Mouse (Mus musculus): Measurements from ENCODE around the gene Cpe. TPM values are rescaled to one million over a fixed set of nuclear protein-coding genes. Genes with fewer than 3 reads are reported as not detected.
"Not testable (repeated sequence)": the region's sequence is repeated elsewhere in the genome, so short reads cannot be mapped to it uniquely, and the experiment has no call there.

Cpe gene
- total RNA-seq, 4 experiments from 2014 or later: 257 to 289 (median 273) TPM

DNA sequence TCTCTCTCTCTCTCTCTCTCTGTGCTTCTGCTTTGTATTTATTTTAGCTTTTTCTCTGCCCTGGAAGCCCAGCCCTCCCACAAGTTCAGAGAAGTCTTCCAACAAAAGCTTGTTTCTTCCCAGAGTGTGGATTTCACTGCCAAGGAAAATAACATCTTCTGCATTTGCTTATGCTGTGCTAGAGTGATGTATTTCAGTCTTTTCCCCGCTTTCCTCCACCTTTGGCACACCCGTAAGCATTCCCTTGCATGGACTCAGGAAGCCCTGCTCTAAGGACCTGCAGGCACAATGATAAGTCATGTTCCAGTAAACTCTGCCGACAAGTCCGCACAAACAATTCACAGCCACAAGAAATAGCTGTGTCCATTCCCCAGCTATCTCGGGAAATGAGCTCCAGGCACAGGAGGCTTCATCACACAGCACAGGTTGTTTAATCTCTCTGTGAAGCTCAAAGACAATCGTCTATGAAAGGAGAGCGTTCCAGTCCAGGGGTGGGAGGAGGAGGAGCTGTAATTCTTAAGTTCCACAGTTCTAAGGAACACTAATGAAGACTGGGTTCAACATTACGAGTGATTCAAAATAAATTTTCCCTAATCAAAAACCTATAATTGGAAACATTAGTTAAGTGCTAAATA lies 17.8 kb downstream of the Cpe start:
- DNase-seq (ENCODE audit: low spot score): no peak

DNA sequence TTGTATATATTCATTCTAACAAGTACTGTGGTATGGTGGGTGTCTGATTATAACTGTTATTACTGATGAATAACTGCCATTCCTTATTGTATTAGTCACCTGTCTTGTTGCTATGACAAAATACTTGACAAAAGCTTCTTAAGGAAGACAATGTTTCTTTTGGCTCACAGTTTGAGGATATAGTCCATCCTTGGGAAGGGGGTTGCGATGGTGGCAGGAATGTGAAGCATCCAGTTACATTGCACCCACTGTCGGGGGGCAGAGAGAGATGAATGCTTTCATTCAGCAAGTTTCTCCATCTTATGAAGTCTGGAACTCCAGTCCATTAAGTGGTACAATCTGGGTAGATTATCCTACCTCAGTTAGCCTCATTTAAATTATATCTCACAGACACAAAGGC lies 19.9 kb downstream of the Cpe start:
- no peak for DNase-seq (ENCODE audit: low spot score)

DNA sequence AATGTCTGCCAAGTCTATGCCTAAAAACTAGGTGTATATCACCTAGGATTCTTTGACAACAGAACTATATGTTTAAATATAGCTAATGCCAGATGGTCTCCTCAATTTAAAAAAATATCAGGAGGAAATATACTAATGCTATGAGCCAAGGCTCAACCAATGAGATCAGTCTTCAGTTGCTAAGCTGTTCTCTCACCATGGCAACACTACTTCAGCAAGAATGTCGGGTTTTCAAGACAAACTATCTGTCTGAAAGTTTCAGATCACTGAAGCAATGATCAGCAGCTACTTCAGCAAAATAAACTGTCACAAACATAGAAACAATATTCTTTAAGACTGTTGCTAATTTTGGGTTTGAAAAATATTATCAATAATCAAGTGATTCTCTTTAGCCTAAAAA lies 20.9 kb downstream of the Cpe start:
- DNase-seq (ENCODE audit: low spot score): no peak

DNA sequence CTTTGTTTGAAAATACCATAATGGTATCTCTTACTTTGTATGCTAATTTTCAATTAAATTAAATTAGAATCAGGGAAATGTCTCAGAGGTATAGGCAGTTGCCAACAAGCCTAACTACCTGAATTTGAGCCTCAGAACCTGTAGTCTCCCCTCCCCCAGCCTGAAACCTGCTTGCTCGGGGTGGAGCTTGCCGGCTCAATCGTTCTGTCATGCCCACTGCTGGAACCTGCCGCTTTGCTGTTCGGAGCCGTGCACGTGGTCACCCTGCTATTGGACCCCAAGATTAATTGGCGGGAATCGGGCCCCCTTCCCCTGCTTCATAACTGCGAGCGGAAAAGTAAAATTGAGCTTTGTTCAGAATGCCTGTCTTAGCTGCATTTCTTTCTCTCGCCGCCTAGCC lies 26.5 kb downstream of the Cpe start:
- not testable (repeated sequence) for DNase-seq (ENCODE audit: low spot score)

DNA sequence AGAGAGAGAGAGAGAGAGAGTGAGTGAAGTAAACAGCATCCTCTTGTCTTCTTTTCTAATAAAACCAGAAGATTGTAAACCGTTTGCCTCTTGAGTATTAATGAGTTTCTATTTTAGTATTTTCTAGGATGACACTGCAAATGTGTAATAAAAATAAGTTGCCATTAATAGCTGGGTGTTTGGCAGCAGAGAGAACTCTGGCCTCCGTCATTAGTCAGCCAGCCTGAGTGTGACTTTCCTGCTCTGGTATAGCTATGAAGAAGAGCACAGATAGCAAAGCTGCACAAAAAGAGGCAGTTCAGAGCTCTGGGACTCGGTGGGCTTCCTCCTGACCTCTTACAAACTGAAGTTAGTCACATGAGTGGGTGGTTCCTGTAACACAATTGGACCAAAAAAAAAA lies 27.3 kb downstream of the Cpe start:
- DNase-seq (ENCODE audit: low spot score): peak; percentile 48

DNA sequence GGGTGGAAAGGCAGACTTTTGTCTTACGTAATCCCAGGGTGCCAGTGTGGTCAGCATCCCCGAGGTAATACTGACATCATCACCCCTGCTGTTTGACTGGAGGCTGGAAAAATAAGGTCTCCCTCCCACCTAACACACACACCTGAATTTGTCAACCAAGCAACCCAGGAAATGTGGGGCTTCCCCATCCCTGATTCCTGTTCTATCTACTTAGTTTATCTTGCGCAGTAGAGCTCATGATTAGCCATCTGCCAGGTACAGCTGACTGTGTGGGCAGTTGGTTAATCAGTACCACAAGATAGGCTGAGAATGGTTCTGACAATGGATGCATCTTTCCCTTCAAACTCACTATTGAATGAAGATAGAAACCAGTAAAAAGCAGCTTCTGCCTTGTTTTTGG lies 28.0 kb downstream of the Cpe start:
- no peak for DNase-seq (ENCODE audit: low spot score)

DNA sequence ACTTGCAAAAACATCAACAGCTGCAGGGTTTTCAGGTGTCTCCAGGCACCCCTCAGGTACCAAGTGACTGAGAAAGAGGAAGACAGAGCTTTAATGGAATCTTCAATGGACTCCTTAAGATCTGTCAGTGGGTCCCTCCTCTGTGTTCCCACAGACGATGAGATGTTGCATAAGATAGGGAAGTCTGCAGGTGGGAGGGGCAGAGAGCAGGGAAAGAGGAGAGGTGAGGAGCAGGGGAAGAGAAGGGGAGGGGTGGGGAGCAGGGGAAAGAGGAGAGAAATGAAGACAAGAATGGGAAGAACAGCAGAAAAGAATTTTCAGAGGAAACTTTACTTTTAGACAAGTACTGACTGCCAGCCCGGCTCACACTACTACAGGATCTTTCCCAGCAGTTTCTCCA lies 28.5 kb downstream of the Cpe start:
- no peak for DNase-seq (ENCODE audit: low spot score)

DNA sequence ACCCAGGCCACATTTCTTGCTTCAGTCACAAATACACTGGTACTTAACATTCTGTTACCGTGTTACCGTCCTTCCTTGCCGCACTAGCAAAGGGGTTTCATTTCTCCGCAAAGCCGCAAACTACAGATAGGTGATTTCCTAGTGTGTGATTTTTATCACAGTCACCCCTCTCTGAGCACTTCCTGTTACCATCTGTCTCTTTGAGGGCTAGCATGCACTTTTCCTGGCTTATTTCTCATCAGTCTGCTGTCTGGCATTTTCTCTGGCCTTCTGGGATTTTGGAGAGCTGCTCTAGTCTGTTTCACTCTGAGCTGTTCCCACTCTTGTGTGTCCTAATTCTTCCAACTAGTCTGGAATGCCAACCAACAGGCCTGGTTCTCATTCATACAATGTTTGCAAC lies 33.8 kb downstream of the Cpe start:
- DNase-seq (ENCODE audit: low spot score): no peak

DNA sequence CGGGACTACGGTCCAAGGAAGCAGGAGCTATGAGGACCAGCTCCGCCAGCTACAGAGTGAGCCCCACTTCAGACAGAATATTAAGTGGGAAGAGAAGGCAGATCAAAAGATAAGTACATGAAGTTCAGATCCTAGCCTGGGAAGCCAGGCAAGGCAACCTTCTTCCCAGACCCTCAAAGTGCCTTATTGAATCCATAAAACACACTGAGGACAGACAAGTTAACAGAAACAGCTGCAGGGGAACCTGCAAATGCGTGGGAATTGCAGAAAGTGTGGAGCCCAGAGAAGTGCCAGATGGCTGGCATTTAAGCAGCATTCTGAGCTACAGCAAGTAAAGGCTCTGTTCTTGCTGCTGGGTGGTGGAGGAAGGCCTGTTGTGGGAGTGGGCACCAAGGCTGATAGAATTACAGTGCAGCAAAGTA lies 34.9 kb downstream of the Cpe start:
- DNase-seq (ENCODE audit: low spot score): no peak

DNA sequence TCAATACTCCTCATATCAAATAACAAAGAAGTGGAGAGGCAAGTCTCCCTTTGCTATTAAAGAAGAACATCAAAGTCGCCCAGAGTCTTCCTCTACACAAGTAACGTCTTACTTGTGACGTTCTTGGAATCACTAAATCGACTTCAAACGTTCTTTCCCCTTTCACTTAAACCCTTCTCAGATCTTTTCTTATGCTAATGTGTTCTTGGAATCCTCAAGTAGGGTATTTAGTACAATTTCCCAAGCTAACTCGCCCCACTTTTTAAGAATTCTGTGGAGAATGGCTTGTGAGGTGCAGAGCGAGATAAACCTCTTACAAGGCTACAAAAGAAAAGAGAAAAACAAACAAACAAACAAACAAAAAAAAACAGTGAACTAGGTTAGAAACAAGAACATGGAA lies 35.3 kb downstream of the Cpe start:
- DNase-seq (ENCODE audit: low spot score): no peak

DNA sequence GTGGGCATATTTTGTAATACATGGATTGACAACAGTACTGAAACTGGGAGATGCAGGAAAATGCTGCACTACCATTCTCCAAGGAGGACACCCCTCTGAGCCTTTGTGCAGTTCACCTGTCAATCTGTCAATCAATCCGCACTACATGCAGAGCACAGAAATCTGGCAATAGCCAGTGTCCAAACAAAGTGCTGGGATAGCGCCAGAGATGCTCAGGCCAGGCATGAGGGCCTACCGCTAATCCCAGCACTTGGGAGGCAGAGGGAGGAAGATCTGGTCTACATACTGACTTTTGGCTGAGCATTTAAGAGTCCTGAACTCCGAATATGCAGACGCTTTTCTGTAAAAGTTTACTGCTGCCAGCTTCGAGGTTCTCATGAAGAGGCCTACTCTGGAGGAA lies 37.0 kb downstream of the Cpe start:
- no peak for DNase-seq (ENCODE audit: low spot score)

DNA sequence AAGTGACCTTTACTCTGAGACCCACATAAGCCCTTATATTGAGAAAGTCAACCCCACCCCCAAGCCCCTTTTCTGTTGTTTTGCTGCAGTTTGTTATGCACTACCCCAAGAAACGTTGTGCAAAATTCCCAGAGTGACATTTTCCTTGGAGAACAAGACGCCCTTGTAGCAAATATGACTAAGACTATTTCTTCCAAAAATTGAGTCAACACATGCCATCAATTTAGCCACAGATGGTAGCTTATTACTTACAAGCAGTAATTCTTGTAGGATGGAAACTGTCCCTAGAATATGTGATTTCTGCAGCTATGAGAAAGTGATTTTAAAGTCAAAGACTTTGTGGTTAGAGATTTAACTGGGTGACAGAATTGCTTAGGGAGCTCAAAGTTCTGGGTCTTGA lies 37.8 kb downstream of the Cpe start:
- DNase-seq (ENCODE audit: low spot score): no peak

DNA sequence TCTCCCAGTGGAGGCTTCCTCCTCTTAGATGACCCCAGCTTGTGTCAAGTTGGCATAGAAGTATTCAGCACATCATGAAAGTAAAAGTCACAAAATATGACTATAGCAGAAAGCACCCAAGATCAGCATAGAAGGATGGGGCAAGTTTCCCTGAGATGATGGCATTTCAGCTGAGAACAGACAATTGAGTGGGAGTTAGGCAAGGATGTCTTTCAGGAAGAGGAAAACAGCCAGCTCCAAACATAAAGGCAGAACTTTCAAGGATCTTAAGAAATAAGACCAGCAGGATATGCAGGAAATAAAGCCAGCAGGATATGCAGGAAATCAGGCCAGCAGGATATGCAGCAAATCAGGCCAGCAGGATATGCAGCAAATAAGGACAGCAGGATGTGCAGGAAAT lies 40.6 kb downstream of the Cpe start:
- DNase-seq (ENCODE audit: low spot score): no peak

DNA sequence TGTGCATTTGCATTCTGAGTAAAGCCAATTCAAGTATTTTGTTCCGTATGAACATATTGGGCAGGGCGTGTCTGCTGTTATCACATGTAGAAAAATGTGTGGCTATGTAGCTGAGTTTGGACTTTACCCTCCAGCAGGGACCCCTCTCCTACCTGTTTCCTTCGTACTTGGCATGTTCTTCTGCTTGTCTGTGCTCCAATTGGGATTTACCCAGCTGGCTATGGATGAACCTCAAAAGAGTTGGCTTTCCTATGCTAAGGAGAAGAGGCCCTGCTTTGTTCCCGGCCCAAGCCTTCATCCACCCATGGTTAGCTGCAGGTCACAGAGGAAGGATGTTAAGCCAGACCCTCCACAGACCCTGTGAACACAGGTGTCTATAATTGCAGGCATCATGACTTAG lies 44.8 kb downstream of the Cpe start:
- DNase-seq (ENCODE audit: low spot score): no peak

DNA sequence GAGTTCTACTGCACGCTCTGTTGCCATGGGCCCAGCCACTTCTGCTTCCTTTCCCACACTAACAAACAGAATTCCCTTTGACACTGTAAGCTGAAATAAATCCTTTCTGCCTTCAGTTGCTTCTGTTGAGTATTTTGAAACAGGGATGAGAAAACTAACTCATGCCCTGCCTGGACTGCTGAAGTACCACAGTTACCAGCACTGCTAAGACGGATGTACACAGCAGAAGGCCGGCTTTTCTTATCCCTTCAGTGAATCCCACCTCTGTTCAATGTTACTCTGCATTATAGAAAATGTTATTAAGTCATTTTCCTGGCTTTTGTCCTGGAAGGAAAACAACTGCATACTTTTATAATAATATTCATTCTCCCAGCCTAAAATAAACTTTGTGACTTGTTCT lies 45.7 kb downstream of the Cpe start:
- DNase-seq (ENCODE audit: low spot score): no peak

DNA sequence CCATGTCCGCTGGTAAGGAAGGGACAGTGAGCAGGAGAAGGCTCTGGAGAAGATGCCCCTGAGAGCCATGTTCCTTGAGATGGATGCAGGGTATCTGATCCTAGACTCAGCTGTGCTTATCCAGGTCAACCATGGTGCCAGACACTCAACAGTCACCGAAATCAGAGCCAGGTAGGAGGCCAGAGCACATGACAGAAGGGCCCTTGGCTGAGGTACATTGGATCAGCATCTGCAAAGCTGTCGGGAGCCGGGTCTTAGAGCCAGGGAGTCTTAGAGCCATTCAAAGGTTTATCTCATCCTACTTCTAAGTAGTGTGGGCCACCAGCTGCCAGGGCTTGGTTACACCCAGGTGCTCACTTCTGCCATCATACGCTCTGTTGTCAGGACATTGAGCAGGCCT lies 46.4 kb downstream of the Cpe start:
- DNase-seq (ENCODE audit: low spot score): no peak

DNA sequence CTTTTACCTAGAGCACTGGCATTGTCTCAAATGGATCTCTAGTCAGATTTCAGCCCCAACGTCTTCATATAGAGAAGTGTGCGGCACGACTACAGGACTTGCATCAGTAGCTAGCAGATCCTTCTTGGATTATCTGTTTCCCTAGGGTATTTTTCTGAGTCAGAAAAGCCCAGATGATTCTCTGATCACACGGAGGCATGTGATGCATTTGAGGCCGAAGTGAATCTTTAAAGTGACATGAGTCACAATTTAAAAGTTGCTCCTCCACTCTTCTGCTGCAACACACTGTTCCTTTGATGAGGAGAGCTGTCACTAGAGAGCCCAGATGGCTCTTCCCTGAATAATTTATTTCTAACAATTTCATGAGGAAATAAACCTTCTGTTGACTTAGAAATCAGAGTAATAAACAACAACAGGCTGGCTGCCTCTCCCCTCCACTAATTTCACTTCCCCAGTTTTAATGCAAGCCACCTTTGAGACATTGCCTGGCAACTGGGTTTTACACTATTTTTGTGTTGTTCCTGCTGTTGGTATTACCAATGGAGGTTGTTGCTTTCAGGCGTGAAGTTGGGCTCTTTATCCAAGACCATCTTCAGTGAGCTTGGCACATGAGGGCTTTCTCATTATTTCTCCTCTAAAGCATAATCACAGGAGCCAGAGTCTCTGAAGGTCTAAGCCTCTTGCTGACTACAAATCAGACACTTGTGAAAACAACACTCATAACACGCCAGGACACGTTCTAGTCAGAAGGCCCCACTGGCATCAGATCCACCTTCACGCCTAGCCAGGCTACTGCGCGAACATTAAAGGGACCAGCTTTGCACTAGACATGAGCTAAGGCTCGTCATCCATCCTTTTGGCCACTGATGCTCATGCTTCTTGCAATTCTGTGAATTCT lies 48.5 kb downstream of the Cpe start:
- DNase-seq (ENCODE audit: low spot score): no peak

DNA sequence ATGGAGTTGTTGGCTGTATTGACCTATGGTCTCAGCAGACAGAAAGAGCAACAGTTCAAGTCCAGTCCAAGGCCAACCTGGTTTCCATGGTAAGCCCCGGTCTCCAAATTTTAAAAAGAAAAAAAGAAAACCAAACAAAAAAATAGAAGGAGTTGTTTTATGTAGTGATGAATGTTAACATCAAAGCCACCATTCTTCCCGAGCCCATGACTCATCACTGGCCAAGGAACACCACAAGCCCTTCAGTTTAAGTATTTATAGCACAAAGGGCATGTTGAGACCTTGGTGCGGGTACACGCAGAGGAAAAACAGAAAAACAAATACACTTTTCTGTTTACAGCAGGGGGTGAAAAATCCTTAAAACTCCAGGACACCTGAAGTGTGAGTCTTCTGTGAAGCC lies 49.5 kb downstream of the Cpe start:
- no peak for DNase-seq (ENCODE audit: low spot score)

DNA sequence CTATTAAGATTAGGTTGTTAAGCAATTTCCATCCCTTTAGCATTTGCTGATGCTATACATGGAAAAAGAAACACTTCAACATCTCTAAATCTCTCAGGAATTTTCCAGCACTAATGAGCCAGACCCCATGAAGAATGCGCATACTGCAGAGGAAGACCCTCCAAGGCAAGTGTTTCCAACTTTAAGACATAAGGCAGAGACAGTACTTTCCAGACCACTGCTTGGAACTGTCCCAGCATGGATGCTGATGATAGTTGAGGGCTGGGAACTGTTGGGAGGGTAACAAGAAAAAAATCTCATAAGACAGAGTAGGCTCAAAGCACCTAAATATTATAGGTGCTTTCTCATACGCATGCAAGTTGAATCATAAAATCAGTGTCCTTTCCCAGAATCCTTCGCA lies 50.1 kb downstream of the Cpe start:
- DNase-seq (ENCODE audit: low spot score): no peak

DNA sequence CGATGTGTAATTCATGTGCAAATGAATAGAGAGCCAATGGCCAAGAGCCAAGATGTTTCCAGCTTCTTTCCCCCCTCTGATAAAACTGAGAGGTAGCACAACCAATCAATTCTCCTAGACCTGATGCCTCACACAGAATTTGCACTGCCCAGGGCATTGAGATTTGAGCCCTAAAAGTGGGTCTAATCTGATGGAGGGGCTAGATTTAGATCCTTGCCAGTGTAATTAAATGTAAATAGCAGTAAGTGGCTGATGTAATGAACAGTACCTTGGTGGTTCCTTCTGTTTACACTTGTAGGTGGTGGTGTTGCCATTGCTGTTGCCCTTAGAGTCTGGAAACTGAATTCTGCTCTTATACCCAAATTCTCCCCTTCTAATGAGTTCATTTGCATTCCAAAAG lies 52.3 kb downstream of the Cpe start:
- no peak for DNase-seq (ENCODE audit: low spot score)

DNA sequence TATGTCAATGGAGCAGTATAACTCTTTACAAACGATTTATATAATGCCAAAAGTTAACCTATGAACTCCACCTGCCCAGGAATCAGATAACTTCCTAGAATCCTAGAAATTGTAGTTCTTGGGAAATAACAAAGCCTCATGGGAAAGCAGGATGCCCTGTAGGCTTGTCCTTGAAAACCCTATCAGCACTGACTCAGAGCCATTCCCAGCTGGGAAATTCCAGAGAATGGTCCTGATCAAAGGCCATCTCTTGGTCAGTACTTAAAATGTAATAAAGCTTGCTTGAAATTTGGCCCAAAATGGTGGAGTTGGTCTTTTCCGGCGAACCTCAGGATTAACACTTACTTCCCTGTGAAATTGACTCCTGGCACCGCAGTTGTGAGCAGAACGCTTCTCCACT lies 53.2 kb downstream of the Cpe start:
- no peak for DNase-seq (ENCODE audit: low spot score)

DNA sequence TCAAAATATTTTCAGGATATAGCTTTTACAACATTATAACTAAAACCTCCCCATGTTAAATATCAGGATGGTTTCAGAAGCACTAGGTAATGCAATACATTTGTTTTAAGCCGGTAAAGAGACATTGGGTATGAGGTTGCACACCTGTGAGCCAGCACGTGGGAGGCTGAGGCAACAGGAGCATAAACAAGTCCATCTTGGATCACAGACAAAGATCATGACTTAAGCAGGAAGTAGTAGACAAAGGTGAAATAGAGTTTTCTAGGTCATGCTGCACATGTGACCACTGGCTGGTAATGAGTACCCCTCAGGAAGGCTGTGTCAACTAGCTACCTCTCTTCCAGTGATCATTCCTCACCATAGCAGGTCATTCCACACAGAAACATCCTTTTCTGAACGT lies 58.0 kb downstream of the Cpe start:
- DNase-seq (ENCODE audit: low spot score): no peak

DNA sequence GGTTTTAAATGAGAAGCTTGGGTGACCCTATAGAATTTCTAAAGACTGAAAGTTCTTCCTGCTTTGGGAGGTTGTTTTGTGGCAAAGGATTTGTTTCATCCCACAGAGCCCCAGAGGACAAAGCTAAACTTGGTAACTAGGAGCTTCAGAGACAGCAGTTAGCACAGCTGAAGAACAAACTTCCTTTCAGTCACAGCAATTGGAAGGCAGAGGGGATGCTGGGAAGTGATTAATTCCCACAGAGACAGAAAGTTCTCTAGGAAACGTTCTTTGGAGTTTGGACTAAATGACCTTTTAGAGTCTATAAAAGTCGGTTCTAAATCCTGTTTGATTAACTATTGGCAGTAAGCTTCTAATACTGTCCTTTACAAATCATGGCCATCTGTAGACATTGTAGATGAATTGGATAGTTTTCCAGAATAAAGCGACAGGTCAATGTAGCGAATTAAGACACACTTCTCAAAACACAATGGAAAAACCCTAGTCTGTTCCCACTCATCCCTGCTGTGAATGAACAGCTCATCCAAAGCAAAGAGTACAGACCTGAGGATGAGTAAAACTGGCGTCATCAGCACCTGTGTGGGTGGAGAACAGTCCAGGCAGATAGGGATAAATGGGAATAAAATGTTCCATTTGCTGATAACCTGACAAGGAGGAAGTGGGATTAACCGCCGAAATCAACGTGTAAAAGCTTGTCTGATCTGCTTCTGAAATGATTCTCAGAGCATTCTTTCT lies 58.6 kb downstream of the Cpe start:
- DNase-seq (ENCODE audit: low spot score): peak; percentile 26
